Mouse (Mus musculus): ENCODE measurements around the gene Mepe. TPM values are rescaled to one million over a fixed set of nuclear protein-coding genes. Genes with fewer than 3 reads are reported as not detected.

The Mepe gene
- total and polyA plus RNA-seq, 3 experiments: not detected

DNA sequence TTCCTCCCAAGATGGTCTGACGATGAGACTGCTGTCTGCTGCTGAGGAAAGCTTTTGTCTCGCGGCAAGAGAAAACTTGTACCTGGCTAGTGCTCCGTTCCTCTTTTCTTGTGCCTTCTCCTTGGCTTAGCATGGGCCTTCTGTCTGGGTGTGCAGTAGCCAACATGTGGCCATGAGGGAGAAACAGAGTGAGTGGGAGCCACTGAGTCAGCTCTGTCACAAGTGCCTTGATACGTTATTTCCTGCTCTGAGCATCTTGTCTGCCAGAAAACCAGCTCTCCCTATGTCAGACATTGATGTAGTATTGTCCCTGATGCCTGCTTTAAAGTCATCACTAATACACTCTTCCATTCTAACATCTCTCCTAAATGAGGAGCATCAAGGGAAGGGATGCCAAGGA is 13.9 kb downstream of the Mepe start:
- Histone ChIP-seq H3K79me2 (replicated peaks; ENCODE audit: control insufficient read depth, extremely low read depth, insufficient read depth, poor library complexity, severe bottlenecking) (no peaks in the 10 kb centered on the region), H3K27ac (ENCODE audit: insufficient read depth, low read depth) (no peak overlapping the region), H3K4me1 (ENCODE audit: control insufficient read depth in 1 of 2, insufficient read depth in 2 of 2) (peaks cover 0 to 4% of the 10 kb centered on the region in 2 experiments; a peak in 1 of 4 replicates), H3K9ac (ENCODE audit: insufficient read depth, low read depth) (no peak overlapping the region), H3K27me3 (replicated peaks) (no peaks in the 10 kb centered on the region), H3K36me3 (replicated peaks in 1 of 2; ENCODE audit: control insufficient read depth in 1 of 2, insufficient read depth in 1 of 2, low read length in 1 of 2) (no peaks in the 10 kb centered on the region), H3K9me3 (replicated peaks; ENCODE audit: low read length) (no peaks in the 10 kb centered on the region), H3K4me3 (replicated peaks in 1 of 3; ENCODE audit: low read depth in 2 of 3, low read length in 2 of 3, poor library complexity in 1 of 3) (no peak overlapping the region), H3K4me2 (ENCODE audit: insufficient read depth, low read depth, poor library complexity, severe bottlenecking) (no peak overlapping the region)
- dilution Hi-C loops (cut with MboI; ENCODE audit: extremely low pct_ligation_motif_present, extremely low pct_unique_long_range_greater_than_20kb, low sequenced_read_pairs) (no loop called here), in situ Hi-C loops (cut with MboI; ENCODE audit: low pct_ligation_motif_present, low pct_unique_long_range_greater_than_20kb, low sequenced_read_pairs) (loop anchor here (5.0 to 25.0 kb wide), 3 partner anchors 117 to 973 kb away; partner anchors contain the start of gene Sparcl1)
- DNase-seq (ENCODE audit: extremely low read depth): no peak
- TF ChIP-seq USF2 (conservative IDR thresholded peaks at IDR 0.05; ENCODE audit: low read depth, low read length) (no peak), RAD21 (IDR thresholded peaks at IDR 0.05; ENCODE audit: low read depth, low read length) (no peak)

DNA sequence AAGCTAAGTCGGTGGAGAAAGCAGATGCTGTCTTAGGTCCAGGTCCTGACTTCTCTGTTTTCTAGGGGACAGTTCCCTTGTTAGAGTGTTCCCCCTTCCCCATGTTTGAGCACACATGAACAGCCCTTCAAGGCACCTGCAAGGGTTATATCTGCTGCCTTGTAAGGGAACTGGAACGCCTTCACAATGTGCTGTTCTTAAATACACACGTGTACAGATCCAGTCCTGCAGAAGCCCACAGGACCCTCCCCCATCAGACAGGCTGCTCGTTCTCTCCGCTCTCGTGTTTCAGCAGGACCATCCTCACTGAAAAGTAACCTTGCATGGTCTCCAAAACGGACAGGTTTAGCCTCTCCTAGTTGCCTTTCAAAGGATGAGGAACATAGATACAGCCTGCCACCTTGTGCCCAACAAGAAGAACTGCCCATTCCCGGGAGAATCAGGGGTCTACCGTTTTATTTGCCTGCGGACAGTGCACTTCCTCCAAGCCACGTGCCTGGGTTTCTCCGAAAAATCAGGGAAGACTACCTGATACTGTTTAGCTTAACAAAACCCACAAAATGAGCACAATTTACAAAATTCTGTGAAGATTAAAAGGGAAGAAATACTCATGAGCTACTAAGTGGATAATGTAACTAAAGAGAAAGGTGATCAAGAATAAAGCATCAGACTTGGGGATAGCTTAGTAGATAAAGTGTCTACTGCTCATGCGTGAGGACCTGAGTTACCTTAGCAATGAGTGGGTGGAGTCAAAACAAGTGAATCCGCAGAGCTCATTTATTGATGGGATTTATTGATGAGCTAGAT is 14.8 kb downstream of the Mepe start:
- H3K9me3 ChIP-seq (replicated peaks; ENCODE audit: low read length): no peaks in the 10 kb centered on the region
- dilution Hi-C loops (cut with MboI; ENCODE audit: extremely low pct_ligation_motif_present, extremely low pct_unique_long_range_greater_than_20kb, low sequenced_read_pairs): no loop called here
- TF ChIP-seq RAD21 (IDR thresholded peaks at IDR 0.05; ENCODE audit: low read depth, low read length) (peak; percentile 82), SMC3 (IDR thresholded peaks at IDR 0.05; ENCODE audit: low read depth, low read length) (peak; percentile 72), ZMIZ1 (IDR thresholded peaks at IDR 0.05; ENCODE audit: low read depth, low read length) (no peak), ZC3H11A (IDR thresholded peaks at IDR 0.05; ENCODE audit: low read depth, low read length) (0 out of 2 replicates have a peak, but pooled peaks have one; percentile 5), BHLHE40 (IDR thresholded peaks at IDR 0.05; ENCODE audit: low read depth, low read length) (peak; percentile 49; the same call in 1 of the 2 replicates), CTCF (conservative IDR thresholded peaks at IDR 0.05 in 1 of 2, IDR thresholded peaks at IDR 0.05 in 1 of 2; ENCODE audit: low read depth in 2 of 2, low read length in 2 of 2) (peak; percentile 43 to 81; a peak in 3 of 4 replicates), MYC (IDR thresholded peaks at IDR 0.05; ENCODE audit: low read depth, low read length) (no peak), POLR2AphosphoS2 (IDR thresholded peaks at IDR 0.05; ENCODE audit: low read depth, low read length) (no peak)
- H3K79me2 ChIP-seq (replicated peaks; ENCODE audit: control insufficient read depth, extremely low read depth, insufficient read depth, poor library complexity, severe bottlenecking): no peaks in the 10 kb centered on the region
- in situ Hi-C loops (cut with MboI; ENCODE audit: low pct_ligation_motif_present, low pct_unique_long_range_greater_than_20kb, low sequenced_read_pairs): loop anchor here (5.0 to 25.0 kb wide), 3 partner anchors 118 to 972 kb away; partner anchors contain the start of gene Sparcl1
- H3K36me3 ChIP-seq (replicated peaks in 1 of 2; ENCODE audit: control insufficient read depth in 1 of 2, insufficient read depth in 1 of 2, low read length in 1 of 2): no peaks in the 10 kb centered on the region
- H3K27me3 ChIP-seq (replicated peaks): no peaks in the 10 kb centered on the region
- DNase-seq (ENCODE audit: extremely low read depth): peak; percentile 44
- H3K4me2 ChIP-seq (ENCODE audit: insufficient read depth, low read depth, poor library complexity, severe bottlenecking): peak overlapping the region; percentile 47; the same call in 1 of the 2 replicates
- H3K4me1 ChIP-seq (ENCODE audit: control insufficient read depth in 1 of 2, insufficient read depth in 2 of 2): peaks cover 0 to 5% of the 10 kb centered on the region in 2 experiments; a peak in 1 of 4 replicates
- no peak overlapping the region for H3K27ac ChIP-seq (ENCODE audit: insufficient read depth, low read depth)
- no peak overlapping the region for H3K9ac ChIP-seq (ENCODE audit: insufficient read depth, low read depth)
- H3K4me3 ChIP-seq (replicated peaks in 1 of 3; ENCODE audit: low read depth in 2 of 3, low read length in 2 of 3, poor library complexity in 1 of 3): no peak overlapping the region

DNA sequence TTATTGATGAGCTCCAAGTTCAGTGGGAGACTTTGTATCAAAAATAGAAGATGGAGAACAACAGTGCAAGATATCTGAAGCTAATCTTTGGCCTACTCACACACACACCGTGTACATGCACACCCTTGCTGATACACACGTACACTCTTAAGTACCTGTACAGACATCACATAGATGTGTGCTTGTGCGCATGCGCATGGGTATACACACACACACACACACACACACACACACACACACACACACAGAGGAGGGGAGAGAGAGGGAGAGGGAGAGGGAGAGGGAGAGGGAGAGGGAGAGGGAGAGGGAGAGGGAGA is 15.3 kb downstream of the Mepe start:
- H3K27me3 ChIP-seq (replicated peaks): no peaks in the 10 kb centered on the region
- dilution Hi-C loops (cut with MboI; ENCODE audit: extremely low pct_ligation_motif_present, extremely low pct_unique_long_range_greater_than_20kb, low sequenced_read_pairs) (no loop called here), in situ Hi-C loops (cut with MboI; ENCODE audit: low pct_ligation_motif_present, low pct_unique_long_range_greater_than_20kb, low sequenced_read_pairs) (loop anchor here (25.0 kb wide), 2 partner anchors 228 to 972 kb away; partner anchors contain the start of gene Sparcl1)
- no peaks in the 10 kb centered on the region for H3K79me2 ChIP-seq (replicated peaks; ENCODE audit: control insufficient read depth, extremely low read depth, insufficient read depth, poor library complexity, severe bottlenecking)
- H3K9me3 ChIP-seq (replicated peaks; ENCODE audit: low read length): no peaks in the 10 kb centered on the region
- H3K36me3 ChIP-seq (replicated peaks in 1 of 2; ENCODE audit: control insufficient read depth in 1 of 2, insufficient read depth in 1 of 2, low read length in 1 of 2): no peaks in the 10 kb centered on the region
- TF ChIP-seq SIN3A (IDR thresholded peaks at IDR 0.05; ENCODE audit: low read length) (no peak), NELFE (IDR thresholded peaks at IDR 0.05; ENCODE audit: low read depth, low read length) (no peak), PAX5 (IDR thresholded peaks at IDR 0.05; ENCODE audit: low read length) (no peak)
- no peak overlapping the region for H3K9ac ChIP-seq (ENCODE audit: insufficient read depth, low read depth)
- no peak overlapping the region for H3K4me3 ChIP-seq (replicated peaks in 1 of 3; ENCODE audit: low read depth in 2 of 3, low read length in 2 of 3, poor library complexity in 1 of 3)
- peaks cover 3 to 11% of the 10 kb centered on the region in 2 experiments for H3K4me1 ChIP-seq (ENCODE audit: control insufficient read depth in 1 of 2, insufficient read depth in 2 of 2)
- H3K27ac ChIP-seq (ENCODE audit: insufficient read depth, low read depth): no peak overlapping the region
- DNase-seq (ENCODE audit: extremely low read depth): no peak
- no peak overlapping the region for H3K4me2 ChIP-seq (ENCODE audit: insufficient read depth, low read depth, poor library complexity, severe bottlenecking)
